Mouse (Mus musculus): ENCODE data around the gene Dnajc24. TPM values are rescaled to one million over a fixed set of nuclear protein-coding genes. Genes with fewer than 3 reads are reported as not detected.

The Dnajc24 gene
- 1 to 10 TPM; 4.5 to 6.5 TPM for total RNA-seq (2021)
- long read RNA-seq, experiment 1, transcript Dnajc24-201 (5 exons, 1,197 nt) = major isoform, 8 of 14 reads
- long read RNA-seq, experiment 1, partial matches to known transcripts = 0 of 14 reads
- long read RNA-seq, experiment 1, other reads (novel, unspliced or antisense) = 4 of 14 reads
- long read RNA-seq, experiment 2, partial matches to known transcripts = 0 of 3 reads
- long read RNA-seq, experiment 2, other reads (novel, unspliced or antisense) = 0 of 3 reads

DNA sequence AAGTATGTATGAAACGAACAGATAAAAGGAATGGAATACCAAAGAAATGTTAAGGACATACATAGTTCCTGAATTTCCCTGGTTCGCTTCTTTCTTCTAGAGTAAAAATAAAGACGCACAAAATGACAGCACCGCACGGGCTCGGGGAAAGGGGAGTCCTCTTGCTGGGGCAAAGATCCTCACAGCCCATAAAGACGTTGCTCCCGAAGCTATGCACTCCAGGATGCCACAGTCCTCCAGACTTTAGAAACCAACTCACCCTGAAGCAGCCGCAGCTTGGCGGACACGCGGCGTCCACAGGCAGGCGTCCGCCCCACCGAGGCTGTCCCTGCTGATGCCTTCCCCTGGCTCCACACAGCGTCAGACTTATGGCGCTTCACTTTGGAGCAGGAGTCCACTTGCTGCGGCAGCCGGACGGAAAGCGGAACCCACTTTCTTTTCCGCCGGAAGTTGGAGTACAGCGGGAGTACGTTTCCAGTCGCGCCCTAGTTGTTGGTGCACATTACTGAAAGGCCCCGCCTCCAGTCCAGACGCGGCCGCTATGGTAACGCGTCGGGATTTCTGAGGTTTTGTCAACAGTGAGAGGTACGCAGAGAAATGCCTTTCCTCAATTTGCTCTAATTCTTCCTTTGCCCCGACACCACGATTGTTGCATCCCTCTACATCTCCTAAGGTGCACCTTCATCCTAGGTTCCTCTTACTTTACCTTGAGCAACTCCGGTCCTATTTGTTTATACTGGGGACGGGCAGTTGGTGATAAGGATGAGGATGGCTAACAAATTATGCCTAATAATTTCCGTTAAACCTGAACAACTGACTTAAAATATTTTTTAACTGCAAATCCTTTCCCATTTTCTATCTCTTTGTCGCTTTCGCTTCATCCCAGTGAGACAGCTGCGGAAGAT is at the start of gene Dnajc24:
Dnajc24 (minus strand) TSS at position 715 of the 905 bp plus-strand sequence.
- DNase-seq = peak; percentile 82

- DNase-seq = no peak
Observed at GRCm38 (mm10) chr2:106046686-106047085, 43.3 kb upstream of the Dnajc24 start.

GRCm38 (mm10) chr2:106042495-106042894 is 39.1 kb upstream of the Dnajc24 start:
- no peak for DNase-seq

- DNase-seq = no peak
Observed at GRCm38 (mm10) chr2:106041961-106042360, 38.6 kb upstream of the Dnajc24 start.

DNA sequence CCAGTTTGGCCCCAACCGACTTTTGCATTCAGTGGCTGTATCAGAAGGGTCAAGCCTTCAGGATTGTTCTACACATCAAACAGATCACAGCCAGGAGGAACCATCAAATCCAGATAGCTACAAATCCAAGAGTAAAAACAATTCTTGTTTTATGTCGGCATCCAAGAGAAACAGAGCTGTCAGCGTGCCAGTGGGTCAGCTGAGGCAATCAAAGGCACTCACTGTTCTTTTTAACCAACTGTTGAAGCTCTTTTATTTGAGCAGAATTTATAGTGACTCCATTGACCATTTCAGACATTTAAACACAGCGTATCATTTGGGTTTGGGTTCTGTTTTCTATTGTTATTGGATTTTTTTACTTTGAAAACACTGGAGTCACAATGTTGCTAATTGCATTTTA is 34.9 kb upstream of the Dnajc24 start:
- no peak for DNase-seq

DNA sequence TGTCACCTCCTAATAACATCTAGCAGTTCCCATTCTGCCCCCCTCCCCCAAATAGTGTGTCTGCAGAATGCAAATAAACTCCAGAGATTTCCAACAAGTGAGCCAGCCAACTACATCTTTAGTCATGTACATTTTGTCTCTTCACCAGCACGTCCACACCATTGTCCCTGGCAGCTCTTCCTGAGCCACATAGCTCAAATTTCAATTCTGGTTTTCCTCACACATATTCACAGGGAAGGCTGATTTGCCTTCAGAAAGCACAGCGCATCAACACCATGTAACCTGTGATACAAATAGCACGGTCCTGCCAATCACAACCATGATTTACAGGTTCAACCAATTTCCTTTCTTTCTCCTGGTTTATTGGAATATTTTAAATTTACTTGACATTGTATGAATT is 21.5 kb upstream of the Dnajc24 start:
- DNase-seq = no peak

GRCm38 (mm10) chr2:106008415-106008814 is 5.1 kb upstream of the Dnajc24 start:
- DNase-seq = no peak

GRCm38 (mm10) chr2:105987999-105988398 is 15.3 kb downstream of the Dnajc24 start:
- no peak for DNase-seq

- DNase-seq = no peak
Observed at GRCm38 (mm10) chr2:105987131-105987530, 16.2 kb downstream of the Dnajc24 start.

DNA sequence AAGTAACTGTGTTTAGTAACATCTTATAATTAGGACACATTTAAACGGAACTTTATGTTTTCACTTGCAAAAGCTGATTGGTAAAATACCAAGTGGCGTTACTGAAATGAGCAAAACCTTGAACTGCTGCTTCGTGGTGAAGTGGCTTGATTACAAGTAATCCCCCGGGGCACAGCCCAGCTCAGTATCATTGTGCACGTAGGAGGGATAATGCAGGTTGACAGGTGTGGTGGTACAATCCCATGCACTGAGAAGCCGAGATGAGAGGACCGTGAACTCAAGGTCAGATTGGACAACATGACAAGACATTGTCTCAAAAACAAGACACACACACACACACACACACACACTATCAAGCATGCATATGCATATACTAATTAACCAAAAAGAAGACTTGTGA is 18.1 kb downstream of the Dnajc24 start:
- no peak for DNase-seq

DNA sequence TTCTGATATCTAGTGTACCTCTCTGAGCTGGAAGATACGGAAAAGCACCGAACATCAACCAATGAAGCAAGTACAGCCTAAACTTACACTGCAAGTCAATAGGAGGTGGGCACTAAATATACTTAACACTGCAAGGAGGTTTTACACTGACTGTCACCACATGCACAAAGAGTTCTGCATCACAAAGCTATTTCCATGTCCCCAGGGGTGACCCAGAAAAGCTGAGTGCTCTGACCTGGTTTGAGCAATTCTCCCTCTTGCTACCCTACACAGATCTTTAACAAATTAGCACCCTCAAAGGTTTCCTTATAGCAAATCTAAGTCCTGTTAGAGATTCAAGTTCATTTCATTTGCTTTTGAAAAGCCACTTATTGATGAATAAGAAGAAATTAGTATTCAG is 25.3 kb downstream of the Dnajc24 start:
- DNase-seq = no peak

- no peak for DNase-seq
Observed at GRCm38 (mm10) chr2:105973941-105974340, 29.4 kb downstream of the Dnajc24 start.

- no peak for DNase-seq
Observed at GRCm38 (mm10) chr2:105963447-105963846, 39.9 kb downstream of the Dnajc24 start.

- no peak for DNase-seq
Observed at GRCm38 (mm10) chr2:105953862-105954261, 49.5 kb downstream of the Dnajc24 start.

DNA sequence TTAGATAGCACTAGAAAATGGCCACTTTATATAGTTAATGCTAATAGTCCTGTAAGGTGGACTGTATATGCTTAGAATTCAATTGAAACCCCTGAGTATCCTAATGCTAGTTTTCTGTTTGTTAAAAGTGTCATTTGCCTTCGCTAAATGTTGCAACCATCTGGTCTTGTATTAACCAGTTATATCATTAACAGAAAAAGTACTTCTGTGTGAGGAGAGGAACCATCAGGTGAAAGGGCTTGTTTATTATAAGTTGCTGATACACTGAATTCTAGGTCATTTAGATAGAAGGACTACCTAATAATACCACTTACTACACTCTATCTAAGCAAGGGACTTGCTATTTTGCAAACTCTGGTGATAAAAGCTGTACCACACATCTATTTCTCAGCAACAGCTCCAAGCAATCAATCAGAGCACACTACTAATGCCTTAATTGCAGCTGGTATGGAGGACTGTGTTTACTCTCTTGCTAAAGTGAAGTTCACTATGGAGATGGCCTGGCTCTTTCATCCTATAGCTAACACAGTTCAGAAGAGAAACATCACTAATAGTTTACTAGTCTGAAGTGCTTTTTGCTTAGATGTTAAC is 51.9 kb downstream of the Dnajc24 start:
- no peak for DNase-seq

- DNase-seq = no peak
Observed at GRCm38 (mm10) chr2:105950131-105950530, 53.2 kb downstream of the Dnajc24 start.

GRCm38 (mm10) chr2:105917623-105918346 is 85.6 kb downstream of the Dnajc24 start:
- DNase-seq = no peak

Small RNA genes lying within 50 kb of the gene (microRNA-seq; reads per million reads assigned to microRNA genes)
- 0 reads per million in 2 experiments for gene Gm22002 (ENCODE audit: borderline replicate concordance in 2 of 2)

Other genes with a start within 250 kb of the Dnajc24 start
- gene Elp4, start 99.0 kb downstream of the Dnajc24 start, total RNA-seq (2021) = 1 to 10 TPM; 6.8 to 8.7 TPM
- gene Immp1l, start 98.9 kb downstream of the Dnajc24 start, total RNA-seq (2021) = 10 to 100 TPM; 57.5 to 59.2 TPM

Data from gastrocnemius, postnatal 25 days (tissue).